Mouse (Mus musculus) limb, embryonic 13.5 days (tissue): ENCODE results near the gene Fbxl17. TPM values are rescaled to one million over a fixed set of nuclear protein-coding genes. Genes with fewer than 3 reads are reported as not detected.

Experiments used
- ATAC-seq: fragments of 200-750 bp; cut with Nextera tagmentation; 2 replicates; pipeline ENCODE4 v1.8.0; 2017; ENCODE audit warnings: low read depth, moderate number of reproducible peaks, moderate TSS enrichment; ENCODE audit not compliant: low FRiP score
- H3K27ac ChIP-seq: fragments of 300-500 bp; sonication (generic); 2 replicates; pipeline ENCODE4 v1.5.1; 2015; ENCODE audit warnings: inconsistent platforms, mild to moderate bottlenecking, moderate library complexity
- H3K27me3 ChIP-seq: fragments of 300-500 bp; sonication (generic); 2 replicates; pipeline ENCODE4 v1.6.1; 2015; ENCODE audit warnings: mild to moderate bottlenecking, inconsistent platforms
- H3K36me3 ChIP-seq: fragments of 300-500 bp; sonication (generic); 2 replicates; pipeline ENCODE4 v1.6.1; 2015; ENCODE audit warnings: inconsistent platforms, mild to moderate bottlenecking, moderate library complexity
- H3K4me1 ChIP-seq: fragments of 300-500 bp; sonication (generic); 2 replicates; pipeline ENCODE4 v1.6.1; 2015; ENCODE audit warnings: inconsistent platforms
- H3K4me2 ChIP-seq: fragments of 300-500 bp; sonication (generic); replicated peaks from 2 replicates; pipeline ENCODE4 v1.6.1; 2015; ENCODE audit warnings: inconsistent platforms, mild to moderate bottlenecking, moderate library complexity
- H3K4me3 ChIP-seq: fragments of 300-500 bp; sonication (generic); 2 replicates; pipeline ENCODE4 v1.5.1; 2015; ENCODE audit warnings: moderate library complexity, mild to moderate bottlenecking, inconsistent platforms
- H3K9ac ChIP-seq: fragments of 300-500 bp; sonication (generic); 2 replicates; pipeline ENCODE4 v1.6.1; 2015; ENCODE audit warnings: mild to moderate bottlenecking, inconsistent platforms
- H3K9me3 ChIP-seq: fragments of 300-500 bp; sonication (generic); 2 replicates; pipeline ENCODE4 v1.6.1; 2016; ENCODE audit warnings: inconsistent platforms
- WGBS: fragments of 180-500 bp; shearing (Covaris S2); methylation state at CpG from one replicate; pipeline ENCODE4 v1.1.7; 2015; 5-methylcytosine and 5-hydroxymethylcytosine counted together
- polyA plus RNA-seq: library from polyadenylated mRNA; unstranded; fragments of >200 nt; fragmentation: Nextera tagmentation; extraction: Ambion mirVana; gene quantifications from 2 replicates; pipeline ENCODE4 v1.2.1, GENCODE M21; 2015

Gene Fbxl17
- polyA plus RNA-seq, 1 experiment from 2014 or later: 8.1 TPM

GRCm38 (mm10) chr17:63390951-63391350 lies 108.9 kb downstream of the Fbxl17 start:
- 88% methylated on average over 4 of the region's 4 CpGs for WGBS
- no peak overlapping the region for H3K4me3 ChIP-seq

GRCm38 (mm10) chr17:63370977-63371376 lies 128.8 kb downstream of the Fbxl17 start:
- peaks cover 16% of the 10 kb centered on the region for H3K4me1 ChIP-seq
- 0 out of 2 replicates have a peak, but pooled peaks cover 6% of the 10 kb centered on the region for H3K9me3 ChIP-seq
- no peak overlapping the region for H3K9ac ChIP-seq
- no peak overlapping the region for H3K4me3 ChIP-seq
- no peak overlapping the region for H3K27ac ChIP-seq
- no peak overlapping the region for H3K4me2 ChIP-seq
- ATAC-seq: no peak
- H3K36me3 ChIP-seq: peaks cover 4% of the 10 kb centered on the region; the same call in 1 of the 2 replicates
- H3K27me3 ChIP-seq: no peaks in the 10 kb centered on the region
- whole genome bisulfite sequencing: 88% methylated on average over 3 of the region's 3 CpGs

More at GRCm38 (mm10) chr17:63390951-63391350, 108.9 kb downstream of the Fbxl17 start:
- Histone ChIP-seq H3K4me2 (no peak overlapping the region), H3K9ac (no peak overlapping the region), H3K27me3 (no peaks in the 10 kb centered on the region), H3K9me3 (no peaks in the 10 kb centered on the region), H3K36me3 (no peaks in the 10 kb centered on the region), H3K4me1 (no peaks in the 10 kb centered on the region), H3K27ac (no peak overlapping the region)
- no peak for ATAC-seq

- Histone ChIP-seq H3K4me1 (peaks cover 17% of the 10 kb centered on the region), H3K4me2 (no peak overlapping the region), H3K36me3 (no peaks in the 10 kb centered on the region), H3K9ac (no peak overlapping the region), H3K4me3 (no peak overlapping the region), H3K9me3 (no peaks in the 10 kb centered on the region), H3K27ac (no peak overlapping the region), H3K27me3 (no peaks in the 10 kb centered on the region)
- 69% methylated on average over 8 of the region's 8 CpGs for WGBS
- no peak for ATAC-seq
These were observed 130.0 kb downstream of the Fbxl17 start for GRCm38 (mm10) chr17:63369631-63370310.

- no peak for ATAC-seq
- H3K4me2 ChIP-seq: no peak overlapping the region
- H3K27ac ChIP-seq: no peak overlapping the region
- H3K9ac ChIP-seq: no peak overlapping the region
- 79% methylated on average over 6 of the region's 6 CpGs for WGBS
- peaks cover 17% of the 10 kb centered on the region for H3K4me1 ChIP-seq
- H3K4me3 ChIP-seq: no peak overlapping the region
- H3K36me3 ChIP-seq: no peaks in the 10 kb centered on the region
- H3K27me3 ChIP-seq: no peaks in the 10 kb centered on the region
- no peaks in the 10 kb centered on the region for H3K9me3 ChIP-seq
These were observed 132.3 kb downstream of the Fbxl17 start for GRCm38 (mm10) chr17:63367476-63367875.

GRCm38 (mm10) chr17:63366045-63366444 lies 133.8 kb downstream of the Fbxl17 start:
- no peak overlapping the region for H3K27ac ChIP-seq
- no peaks in the 10 kb centered on the region for H3K27me3 ChIP-seq
- H3K4me2 ChIP-seq: peak overlapping the region; percentile 36; the same call in 1 of the 2 replicates
- H3K4me3 ChIP-seq: 0 out of 2 replicates have a peak overlapping the region, but pooled peaks have one; percentile 13
- no peak overlapping the region for H3K9ac ChIP-seq
- H3K9me3 ChIP-seq: no peaks in the 10 kb centered on the region
- H3K36me3 ChIP-seq: peaks cover 4% of the 10 kb centered on the region; the same call in 1 of the 2 replicates
- peaks cover 17% of the 10 kb centered on the region for H3K4me1 ChIP-seq
- peak; percentile 51; the same call in 1 of the 2 replicates for ATAC-seq
- 18% methylated on average over 11 of the region's 11 CpGs for WGBS

- peaks cover 17% of the 10 kb centered on the region for H3K4me1 ChIP-seq
- H3K27me3 ChIP-seq: no peaks in the 10 kb centered on the region
- no peak overlapping the region for H3K27ac ChIP-seq
- H3K36me3 ChIP-seq: peaks cover 4% of the 10 kb centered on the region; the same call in 1 of the 2 replicates
- ATAC-seq: no peak
- WGBS: 92% methylated on average over 7 of the region's 7 CpGs
- H3K9me3 ChIP-seq: no peaks in the 10 kb centered on the region
- no peak overlapping the region for H3K9ac ChIP-seq
- H3K4me3 ChIP-seq: no peak overlapping the region
- no peak overlapping the region for H3K4me2 ChIP-seq
These were observed 135.2 kb downstream of the Fbxl17 start for GRCm38 (mm10) chr17:63364605-63365004.

- Histone ChIP-seq H3K4me1 (peaks cover 12% of the 10 kb centered on the region), H3K27ac (no peak overlapping the region), H3K4me3 (no peak overlapping the region), H3K36me3 (peaks cover 4% of the 10 kb centered on the region), H3K9ac (no peak overlapping the region), H3K4me2 (no peak overlapping the region), H3K27me3 (no peaks in the 10 kb centered on the region), H3K9me3 (no peaks in the 10 kb centered on the region)
- ATAC-seq: no peak
- WGBS: 86% methylated on average over 3 of the region's 3 CpGs
These were observed 137.6 kb downstream of the Fbxl17 start for GRCm38 (mm10) chr17:63362196-63362595.

GRCm38 (mm10) chr17:63361679-63362078 lies 138.1 kb downstream of the Fbxl17 start:
- peaks cover 7% of the 10 kb centered on the region for H3K4me1 ChIP-seq
- no peak for ATAC-seq
- no peak overlapping the region for H3K27ac ChIP-seq
- no peak overlapping the region for H3K4me3 ChIP-seq
- H3K27me3 ChIP-seq: no peaks in the 10 kb centered on the region
- no peak overlapping the region for H3K9ac ChIP-seq
- no peak overlapping the region for H3K4me2 ChIP-seq
- H3K36me3 ChIP-seq: peaks cover 4% of the 10 kb centered on the region
- WGBS: 89% methylated on average over 9 of the region's 9 CpGs
- no peaks in the 10 kb centered on the region for H3K9me3 ChIP-seq

- H3K36me3 ChIP-seq: peaks cover 10% of the 10 kb centered on the region
- ATAC-seq: no peak
- 80% methylated on average over 1 of the region's 1 CpGs for WGBS
These were observed 141.0 kb downstream of the Fbxl17 start for GRCm38 (mm10) chr17:63358837-63359236.

GRCm38 (mm10) chr17:63356202-63356601 lies 143.6 kb downstream of the Fbxl17 start:
- Histone ChIP-seq H3K9ac (no peak overlapping the region), H3K4me2 (no peak overlapping the region), H3K4me1 (no peaks in the 10 kb centered on the region), H3K27me3 (no peaks in the 10 kb centered on the region), H3K4me3 (no peak overlapping the region), H3K9me3 (no peaks in the 10 kb centered on the region), H3K36me3 (peaks cover 6% of the 10 kb centered on the region; the same call in 1 of the 2 replicates), H3K27ac (no peak overlapping the region)
- ATAC-seq: no peak
- WGBS: 86% methylated on average over 3 of the region's 3 CpGs

More at GRCm38 (mm10) chr17:63358837-63359236, 141.0 kb downstream of the Fbxl17 start:
- no peak overlapping the region for H3K27ac ChIP-seq
- H3K4me2 ChIP-seq: no peak overlapping the region
- H3K4me3 ChIP-seq: no peak overlapping the region
- no peaks in the 10 kb centered on the region for H3K4me1 ChIP-seq
- H3K9me3 ChIP-seq: no peaks in the 10 kb centered on the region
- no peaks in the 10 kb centered on the region for H3K27me3 ChIP-seq
- no peak overlapping the region for H3K9ac ChIP-seq

- Histone ChIP-seq H3K9me3 (no peaks in the 10 kb centered on the region), H3K4me2 (no peak overlapping the region), H3K27ac (no peak overlapping the region), H3K27me3 (no peaks in the 10 kb centered on the region), H3K36me3 (0 out of 2 replicates have a peak, but pooled peaks cover 7% of the 10 kb centered on the region), H3K9ac (no peak overlapping the region), H3K4me1 (no peaks in the 10 kb centered on the region), H3K4me3 (no peak overlapping the region)
- no peak for ATAC-seq
- 83% methylated on average over 6 of the region's 6 CpGs for WGBS
These were observed 147.1 kb downstream of the Fbxl17 start for GRCm38 (mm10) chr17:63352634-63353195.

- Histone ChIP-seq H3K9me3 (no peaks in the 10 kb centered on the region), H3K9ac (no peak overlapping the region), H3K27ac (no peak overlapping the region), H3K4me2 (no peak overlapping the region), H3K4me3 (no peak overlapping the region), H3K27me3 (no peaks in the 10 kb centered on the region), H3K4me1 (no peaks in the 10 kb centered on the region), H3K36me3 (peaks cover 17% of the 10 kb centered on the region)
- ATAC-seq: no peak
- WGBS: 84% methylated on average over 2 of the region's 2 CpGs
These were observed 148.1 kb downstream of the Fbxl17 start for GRCm38 (mm10) chr17:63351682-63352081.
